Mouse (Mus musculus): ENCODE results near the gene Xcl1. TPM values are rescaled to one million over a fixed set of nuclear protein-coding genes. Genes with fewer than 3 reads are reported as not detected.
"Not testable (repeated sequence)": the region's sequence is repeated elsewhere in the genome, so short reads cannot be mapped to it uniquely, and the experiment has no call there.

Gene Xcl1
- total RNA-seq (2021), result not detected

DNA sequence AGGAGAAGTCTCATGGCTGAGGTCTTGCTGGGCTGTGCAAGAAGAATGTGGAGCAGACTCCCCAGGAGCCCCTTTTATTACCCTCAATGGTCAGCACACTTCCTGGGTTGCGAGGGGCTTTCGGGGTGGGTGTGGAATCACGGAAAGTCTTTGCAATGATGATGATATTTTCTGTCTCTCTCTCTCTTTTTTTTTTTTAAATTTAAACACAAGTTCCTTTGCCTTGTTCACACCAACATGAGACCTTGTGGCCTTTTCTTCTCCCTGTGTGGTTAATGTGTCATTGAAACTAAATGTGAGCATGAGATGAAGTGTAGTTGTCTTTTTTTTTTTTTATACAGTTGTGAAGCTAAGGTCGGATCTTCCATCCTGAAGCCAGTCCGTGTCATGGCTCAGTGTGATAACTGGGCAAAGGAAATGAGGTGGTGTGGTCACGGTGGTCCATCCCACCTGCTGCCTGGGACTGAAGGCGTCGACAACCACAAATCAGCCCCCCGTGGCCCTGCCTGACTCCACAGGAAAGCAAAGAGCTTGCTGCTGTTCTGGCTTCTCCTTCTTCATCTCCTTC, at the start of gene Xcl1:
Xcl1 (minus strand) TSS at position 51 of the 568 bp plus-strand sequence.
- intact Hi-C loops (cut with DNase I), result no loop called here
- no peak for DNase-seq (ENCODE audit: low spot score)

GRCm38 (mm10) chr1:164984681-164985080, 49.4 kb upstream of the Xcl1 start:
- DNase-seq (ENCODE audit: low spot score); intact Hi-C loops (cut with DNase I): not testable (repeated sequence)

- no peak for DNase-seq (ENCODE audit: low spot score)
- intact Hi-C loops (cut with DNase I), result no loop called here
These were observed 42.0 kb upstream of the Xcl1 start for GRCm38 (mm10) chr1:164977351-164977750.

- DNase-seq (ENCODE audit: low spot score), result no peak
- intact Hi-C loops (cut with DNase I), result no loop called here
These were observed 40.4 kb upstream of the Xcl1 start for GRCm38 (mm10) chr1:164975729-164976128.

DNA sequence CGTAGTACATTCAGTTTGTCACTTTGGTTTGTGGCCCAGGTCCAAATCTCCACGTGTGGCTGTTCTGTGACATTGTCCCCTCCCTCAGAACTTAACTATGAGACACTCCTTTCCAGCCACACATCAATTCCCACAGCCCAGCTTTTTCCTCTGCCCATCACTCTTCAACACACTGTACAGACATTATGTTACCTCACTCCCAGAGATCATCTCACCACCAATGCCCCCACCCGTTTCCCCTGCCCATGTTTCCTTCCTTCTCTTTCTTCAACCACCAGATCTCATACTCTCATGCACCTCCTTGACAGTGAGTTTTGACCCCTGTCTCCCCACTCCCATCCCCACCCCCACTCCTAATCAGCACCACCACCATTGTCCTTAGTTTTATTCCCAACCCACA, 39.9 kb upstream of the Xcl1 start:
- DNase-seq (ENCODE audit: low spot score), result no peak
- intact Hi-C loops (cut with DNase I), result no loop called here

DNA sequence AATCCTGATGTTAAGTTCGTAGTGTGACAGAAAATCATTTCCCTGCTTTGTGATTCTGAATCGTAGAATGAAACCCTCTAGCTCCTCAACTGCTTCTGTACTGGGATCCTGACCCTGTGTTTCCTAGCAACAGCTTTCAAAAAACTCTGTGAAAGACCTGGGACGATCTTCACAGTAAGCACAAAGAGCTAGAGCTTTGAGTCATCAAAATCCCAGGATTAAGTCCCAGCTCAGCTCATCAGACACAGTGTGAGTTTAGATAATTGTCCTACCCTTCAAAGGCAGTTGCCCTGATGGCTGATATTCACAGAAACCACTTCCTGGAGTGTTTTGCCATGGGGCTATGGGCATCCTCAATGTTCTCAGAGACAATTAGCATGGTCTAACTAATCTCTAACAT, 38.5 kb upstream of the Xcl1 start:
- no peak for DNase-seq (ENCODE audit: low spot score)
- intact Hi-C loops (cut with DNase I), result no loop called here

- DNase-seq (ENCODE audit: low spot score), result no peak
- intact Hi-C loops (cut with DNase I), result no loop called here
These were observed 38.0 kb upstream of the Xcl1 start for GRCm38 (mm10) chr1:164973341-164973740.

GRCm38 (mm10) chr1:164972744-164973143, 37.4 kb upstream of the Xcl1 start:
- no peak for DNase-seq (ENCODE audit: low spot score)
- intact Hi-C loops (cut with DNase I), result no loop called here

DNA sequence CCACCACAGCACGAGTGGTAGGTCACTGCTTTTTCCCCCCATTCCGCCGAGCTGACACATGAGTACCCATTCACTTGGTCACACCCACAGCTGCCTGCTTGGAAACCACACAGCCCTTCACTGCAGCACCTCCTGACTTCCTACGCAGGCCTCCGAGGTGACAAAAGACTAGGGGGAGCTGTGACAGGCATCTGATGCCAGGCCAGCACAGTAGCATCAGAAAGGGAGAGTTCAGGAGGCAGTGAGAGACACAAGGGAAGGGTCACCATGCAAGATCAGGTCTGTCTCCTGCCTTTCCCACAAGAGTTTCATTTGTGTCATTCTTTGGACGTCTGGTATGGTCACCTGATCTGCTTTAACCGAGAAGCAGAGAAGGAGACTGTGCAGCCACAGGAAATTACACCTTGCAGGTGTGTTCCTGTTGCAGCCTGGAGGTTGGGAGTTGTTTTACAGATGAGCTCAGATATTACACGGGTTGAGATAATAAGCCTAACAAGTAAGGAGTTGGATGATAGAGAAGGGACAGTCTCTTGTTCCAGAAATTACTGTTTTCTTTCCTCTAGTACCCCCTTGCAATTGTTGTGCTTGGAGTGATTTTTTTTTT, 30.9 kb upstream of the Xcl1 start:
- no peak for DNase-seq (ENCODE audit: low spot score)
- intact Hi-C loops (cut with DNase I), result no loop called here

DNA sequence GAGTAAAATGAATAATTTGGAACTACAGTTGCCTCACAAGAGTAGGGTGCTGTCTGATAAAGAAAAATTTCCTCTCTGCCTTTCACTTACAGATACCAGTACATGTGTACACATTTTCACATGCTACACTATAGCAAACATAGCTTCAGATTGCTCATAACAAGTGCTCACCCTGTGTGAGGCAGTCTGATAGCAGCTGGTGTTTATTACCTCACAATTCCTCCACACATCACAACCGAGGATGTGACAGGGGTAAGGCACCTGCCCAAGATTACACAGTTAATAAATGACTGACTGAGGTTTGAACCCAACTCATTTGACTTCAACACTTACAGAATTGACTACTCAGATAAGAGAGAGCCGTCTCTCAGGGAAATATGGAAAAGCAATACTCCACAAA, 25.3 kb upstream of the Xcl1 start:
- no peak for DNase-seq (ENCODE audit: low spot score)
- intact Hi-C loops (cut with DNase I), result no loop called here

GRCm38 (mm10) chr1:164959787-164960385, 24.6 kb upstream of the Xcl1 start:
- intact Hi-C loops (cut with DNase I), result no loop called here
- no peak for DNase-seq (ENCODE audit: low spot score)

DNA sequence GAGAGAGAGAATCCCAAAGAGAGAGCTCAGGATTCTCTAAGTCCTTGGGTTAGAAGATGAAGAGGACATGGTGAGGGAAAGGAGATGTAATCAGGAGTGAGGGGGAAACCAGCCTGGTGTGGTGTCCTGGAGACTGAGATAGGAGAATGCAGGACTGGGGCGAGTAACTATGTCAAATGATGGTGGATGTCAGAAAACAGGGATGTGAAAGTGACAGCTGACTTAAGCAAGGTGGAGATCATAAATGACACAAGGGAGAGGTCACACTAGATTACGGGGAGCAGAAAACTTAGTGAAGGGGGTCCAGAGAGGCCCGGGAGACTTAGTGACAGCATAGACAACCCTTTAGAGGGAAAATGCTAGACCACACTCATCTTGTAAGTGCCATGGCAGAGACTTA, 23.8 kb upstream of the Xcl1 start:
- intact Hi-C loops (cut with DNase I), result no loop called here
- no peak for DNase-seq (ENCODE audit: low spot score)

DNA sequence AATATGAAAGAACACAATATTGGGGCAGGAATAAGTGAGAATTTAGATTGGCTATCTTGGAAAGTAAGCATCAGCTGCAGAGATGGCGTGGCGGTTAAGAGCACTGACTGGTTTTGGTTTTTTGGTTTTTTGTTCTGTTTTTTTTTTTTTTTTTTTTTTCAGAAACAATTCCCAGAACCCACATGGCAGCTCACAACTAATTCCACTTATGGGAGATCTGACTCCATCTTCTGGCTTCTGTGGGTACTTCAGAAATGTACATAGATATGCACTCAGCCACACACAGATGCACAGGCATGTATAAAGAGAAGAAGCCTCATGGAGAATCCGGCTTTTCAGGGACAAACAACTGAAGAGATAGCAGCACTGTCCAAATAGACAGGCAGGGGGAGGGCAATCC, 22.6 kb upstream of the Xcl1 start:
- no peak for DNase-seq (ENCODE audit: low spot score)
- intact Hi-C loops (cut with DNase I), result no loop called here

DNA sequence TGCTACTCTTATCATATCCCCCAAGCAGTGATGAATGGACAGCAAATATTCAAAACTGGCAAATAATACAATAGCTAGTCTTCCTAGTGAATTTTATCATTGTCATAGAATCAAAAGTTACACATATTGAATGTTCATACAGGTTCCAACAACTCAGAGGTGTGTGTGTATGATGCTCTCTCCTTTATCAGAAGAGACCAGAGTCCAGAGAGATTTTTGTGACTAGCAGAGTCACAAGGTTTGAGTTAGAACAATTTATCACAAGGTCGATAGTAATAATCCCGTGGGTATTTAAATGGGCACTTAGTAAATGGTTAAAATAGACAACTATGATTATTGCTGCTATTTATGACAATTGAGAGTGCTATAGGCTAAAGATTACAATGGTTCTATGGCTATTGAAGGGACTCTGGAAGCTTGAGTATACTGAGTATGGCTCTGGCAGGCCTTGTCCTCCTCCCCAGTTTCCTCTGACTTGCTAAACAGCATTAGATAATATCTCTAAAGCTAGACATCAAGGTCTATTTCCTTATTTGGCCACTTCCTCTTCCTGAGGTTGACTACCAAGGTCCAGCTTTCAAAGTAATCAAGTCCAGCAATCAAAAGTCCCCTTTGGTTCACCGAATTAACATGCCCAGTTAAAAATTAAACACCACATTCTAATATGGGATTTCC, 21.5 kb upstream of the Xcl1 start:
- no peak for DNase-seq (ENCODE audit: low spot score)
- intact Hi-C loops (cut with DNase I), result no loop called here

GRCm38 (mm10) chr1:164955452-164956196, 20.3 kb upstream of the Xcl1 start:
- DNase-seq (ENCODE audit: low spot score), result no peak
- intact Hi-C loops (cut with DNase I), result no loop called here

- DNase-seq (ENCODE audit: low spot score), result no peak
- intact Hi-C loops (cut with DNase I), result no loop called here
These were observed 18.2 kb upstream of the Xcl1 start for GRCm38 (mm10) chr1:164953574-164953973.

GRCm38 (mm10) chr1:164936060-164936459, 733 bp upstream of the Xcl1 start:
- intact Hi-C loops (cut with DNase I), result no loop called here
- DNase-seq (ENCODE audit: low spot score), result no peak

DNA sequence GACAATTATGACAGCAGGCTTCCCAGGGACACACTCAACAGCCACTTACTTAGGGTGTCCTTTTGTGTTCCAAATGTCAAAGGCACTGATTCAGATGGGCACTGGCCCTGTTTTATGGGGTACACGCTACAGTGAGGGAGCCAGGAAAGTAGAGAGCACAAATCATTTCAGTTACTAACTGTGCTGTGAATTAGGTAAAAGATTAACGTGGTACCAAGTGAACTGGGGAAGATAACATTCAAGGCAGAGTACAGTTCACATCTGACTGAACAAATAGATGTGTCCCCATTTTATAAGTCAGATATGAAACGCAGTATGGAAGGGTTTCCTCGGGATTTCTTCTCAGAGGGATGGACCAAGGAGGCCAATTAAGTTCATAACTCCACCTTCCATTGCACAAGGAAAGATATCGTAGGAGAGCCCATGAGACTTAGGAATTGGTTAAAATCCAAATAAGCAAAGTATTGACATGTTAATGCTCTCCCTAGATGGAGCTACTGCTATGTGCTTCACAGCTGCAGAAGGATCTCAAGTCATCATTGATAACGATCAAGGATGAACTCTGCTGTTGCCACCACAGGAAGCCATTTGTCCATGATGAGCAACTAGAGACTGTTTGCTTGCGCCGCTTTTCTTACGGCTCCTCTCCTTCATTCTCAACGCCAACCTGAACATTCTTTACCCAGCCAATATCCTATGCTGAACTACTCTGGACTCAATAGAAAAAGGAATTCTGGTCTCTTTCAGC, 1.7 kb downstream of the Xcl1 start:
- DNase-seq (ENCODE audit: low spot score), result no peak
- intact Hi-C loops (cut with DNase I), result no loop called here

GRCm38 (mm10) chr1:164931135-164931534, 4.2 kb downstream of the Xcl1 start:
- intact Hi-C loops (cut with DNase I), result no loop called here
- DNase-seq (ENCODE audit: low spot score), result no peak

- intact Hi-C loops (cut with DNase I), result no loop called here
- DNase-seq (ENCODE audit: low spot score), result no peak
These were observed 5.3 kb downstream of the Xcl1 start for GRCm38 (mm10) chr1:164930006-164930405.

All from heart, postnatal 25 days (tissue).